Mouse (Mus musculus): ENCODE data around the gene Clasrp. TPM values are rescaled to one million over a fixed set of nuclear protein-coding genes. Genes with fewer than 3 reads are reported as not detected.

The Clasrp gene
- total and polyA plus RNA-seq, 3 experiments = 13.9 to 32.0 (median 14.0) TPM

- intact Hi-C loops (cut with DNase I) = no loop called here
- Histone ChIP-seq H3K4me3 (no peak overlapping the region), H3K4me1 (ENCODE audit: control insufficient read depth, insufficient read depth, low read length) (peaks cover 3% of the 10 kb centered on the region; the same call in 1 of the 2 replicates), H3K36me3 (ENCODE audit: control insufficient read depth, insufficient read depth, low read length) (no peaks in the 10 kb centered on the region), H3K9ac (ENCODE audit: low read depth, low read length) (no peak overlapping the region), H3K79me2 (replicated peaks; ENCODE audit: control insufficient read depth, insufficient read depth, low read length) (no peaks in the 10 kb centered on the region), H3K27me3 (ENCODE audit: control insufficient read depth, insufficient read depth, low read length) (peaks cover 3% of the 10 kb centered on the region; the same call in 1 of the 2 replicates), H3K27ac (no peak overlapping the region)
- WGBS = 86% methylated on average over 8 of the region's 8 CpGs
- DNase-seq = no peak
- TF ChIP-seq CTCF (IDR thresholded peaks at IDR 0.05) (no peak), POLR2A (IDR thresholded peaks at IDR 0.05; ENCODE audit: insufficient read depth, low read depth, low read length) (no peak), EP300 (IDR thresholded peaks at IDR 0.05; ENCODE audit: insufficient read depth, low read depth, low read length) (no peak)
Observed at GRCm38 (mm10) chr7:19580634-19581033, 23.7 kb downstream of the Clasrp start.

- no peak for DNase-seq
- Histone ChIP-seq H3K9ac (ENCODE audit: low read depth, low read length) (no peak overlapping the region), H3K4me3 (no peak overlapping the region), H3K27ac (no peak overlapping the region), H3K4me1 (ENCODE audit: control insufficient read depth, insufficient read depth, low read length) (peaks cover 3% of the 10 kb centered on the region; the same call in 1 of the 2 replicates), H3K36me3 (ENCODE audit: control insufficient read depth, insufficient read depth, low read length) (no peaks in the 10 kb centered on the region), H3K27me3 (ENCODE audit: control insufficient read depth, insufficient read depth, low read length) (peaks cover 3% of the 10 kb centered on the region; the same call in 1 of the 2 replicates), H3K79me2 (replicated peaks; ENCODE audit: control insufficient read depth, insufficient read depth, low read length) (no peaks in the 10 kb centered on the region)
- WGBS = 89% methylated on average over 10 of the region's 10 CpGs
- intact Hi-C loops (cut with DNase I) = no loop called here
- no peak for TF ChIP-seq EP300 (IDR thresholded peaks at IDR 0.05; ENCODE audit: insufficient read depth, low read depth, low read length)
- no peak for TF ChIP-seq POLR2A (IDR thresholded peaks at IDR 0.05; ENCODE audit: insufficient read depth, low read depth, low read length)
Observed at GRCm38 (mm10) chr7:19579751-19580150, 24.5 kb downstream of the Clasrp start.

- no peak overlapping the region for H3K9ac ChIP-seq (ENCODE audit: low read depth, low read length)
- no peaks in the 10 kb centered on the region for H3K79me2 ChIP-seq (replicated peaks; ENCODE audit: control insufficient read depth, insufficient read depth, low read length)
- no peak overlapping the region for H3K4me3 ChIP-seq
- DNase-seq = no peak
- H3K4me1 ChIP-seq (ENCODE audit: control insufficient read depth, insufficient read depth, low read length) = peaks cover 3% of the 10 kb centered on the region; the same call in 1 of the 2 replicates
- TF ChIP-seq CTCF (IDR thresholded peaks at IDR 0.05) = no peak
- TF ChIP-seq EP300 (IDR thresholded peaks at IDR 0.05; ENCODE audit: insufficient read depth, low read depth, low read length) = no peak
- no peak for TF ChIP-seq POLR2A (IDR thresholded peaks at IDR 0.05; ENCODE audit: insufficient read depth, low read depth, low read length)
- 69% methylated on average over 4 of the region's 4 CpGs for WGBS
- H3K27me3 ChIP-seq (ENCODE audit: control insufficient read depth, insufficient read depth, low read length) = peaks cover 3% of the 10 kb centered on the region; the same call in 1 of the 2 replicates
- H3K36me3 ChIP-seq (ENCODE audit: control insufficient read depth, insufficient read depth, low read length) = no peaks in the 10 kb centered on the region
- intact Hi-C loops (cut with DNase I) = no loop called here
- H3K27ac ChIP-seq = no peak overlapping the region
Observed at GRCm38 (mm10) chr7:19578436-19578835, 25.9 kb downstream of the Clasrp start.

- H3K79me2 ChIP-seq (replicated peaks; ENCODE audit: control insufficient read depth, insufficient read depth, low read length) = no peaks in the 10 kb centered on the region
- intact Hi-C loops (cut with DNase I) = no loop called here
- H3K36me3 ChIP-seq (ENCODE audit: control insufficient read depth, insufficient read depth, low read length) = no peaks in the 10 kb centered on the region
- peak overlapping the region; percentile 68 for H3K9ac ChIP-seq (ENCODE audit: low read depth, low read length)
- DNase-seq = peak in 1 of 2 experiments; percentile 44
- TF ChIP-seq POLR2A (IDR thresholded peaks at IDR 0.05; ENCODE audit: insufficient read depth, low read depth, low read length) = no peak
- TF ChIP-seq CTCF (IDR thresholded peaks at IDR 0.05) = no peak
- TF ChIP-seq EP300 (IDR thresholded peaks at IDR 0.05; ENCODE audit: insufficient read depth, low read depth, low read length) = no peak
- H3K27ac ChIP-seq = no peak overlapping the region
- 21% methylated on average over 10 of the region's 10 CpGs for WGBS
- peaks cover 3% of the 10 kb centered on the region; the same call in 1 of the 2 replicates for H3K4me1 ChIP-seq (ENCODE audit: control insufficient read depth, insufficient read depth, low read length)
- peak overlapping the region; percentile 50 for H3K4me3 ChIP-seq
- peaks cover 3% of the 10 kb centered on the region; the same call in 1 of the 2 replicates for H3K27me3 ChIP-seq (ENCODE audit: control insufficient read depth, insufficient read depth, low read length)
Observed at GRCm38 (mm10) chr7:19577877-19578414, 26.3 kb downstream of the Clasrp start.

- no peaks in the 10 kb centered on the region; the same call in 1 of the 2 replicates for H3K79me2 ChIP-seq (replicated peaks; ENCODE audit: control insufficient read depth, insufficient read depth, low read length)
- H3K4me3 ChIP-seq = peak within 1 kb of the TSS; percentile 50
- TF ChIP-seq CTCF (IDR thresholded peaks at IDR 0.05) (no peak), EP300 (IDR thresholded peaks at IDR 0.05; ENCODE audit: insufficient read depth, low read depth, low read length) (no peak), POLR2A (IDR thresholded peaks at IDR 0.05; ENCODE audit: insufficient read depth, low read depth, low read length) (no peak)
- under 1% methylated on average over 56 of the region's 56 CpGs for WGBS
- peaks cover 5% of the 10 kb centered on the region; the same call in 1 of the 2 replicates for H3K4me1 ChIP-seq (ENCODE audit: control insufficient read depth, insufficient read depth, low read length)
- H3K27ac ChIP-seq = no peak within 1 kb of the TSS
- H3K36me3 ChIP-seq (ENCODE audit: control insufficient read depth, insufficient read depth, low read length) = no peaks in the 10 kb centered on the region
- peak; percentile 52 for DNase-seq
- intact Hi-C loops (cut with DNase I) = no loop called here
- peak within 1 kb of the TSS; percentile 68 for H3K9ac ChIP-seq (ENCODE audit: low read depth, low read length)
- H3K27me3 ChIP-seq (ENCODE audit: control insufficient read depth, insufficient read depth, low read length) = peaks cover 3% of the 10 kb centered on the region; the same call in 1 of the 2 replicates
Observed at GRCm38 (mm10) chr7:19577141-19577852, 27.0 kb downstream of the Clasrp start, which contains the start of the genes Zfp296 and Gemin7. Gene Zfp296 (plus strand): TSS chr7:19577287. Gene Gemin7 (minus strand): TSS chr7:19577595.

GRCm38 (mm10) chr7:19575559-19575958, 28.7 kb downstream of the Clasrp start:
- WGBS = 40% methylated on average over 3 of the region's 3 CpGs
- Histone ChIP-seq H3K9ac (ENCODE audit: low read depth, low read length) (no peak overlapping the region), H3K36me3 (ENCODE audit: control insufficient read depth, insufficient read depth, low read length) (no peaks in the 10 kb centered on the region), H3K27me3 (ENCODE audit: control insufficient read depth, insufficient read depth, low read length) (peaks cover 3% of the 10 kb centered on the region; the same call in 1 of the 2 replicates), H3K27ac (no peak overlapping the region), H3K79me2 (replicated peaks; ENCODE audit: control insufficient read depth, insufficient read depth, low read length) (no peaks in the 10 kb centered on the region; the same call in 1 of the 2 replicates), H3K4me3 (no peak overlapping the region), H3K4me1 (ENCODE audit: control insufficient read depth, insufficient read depth, low read length) (peaks cover 7% of the 10 kb centered on the region)
- DNase-seq = no peak
- TF ChIP-seq CTCF (IDR thresholded peaks at IDR 0.05) (no peak), EP300 (IDR thresholded peaks at IDR 0.05; ENCODE audit: insufficient read depth, low read depth, low read length) (no peak), POLR2A (IDR thresholded peaks at IDR 0.05; ENCODE audit: insufficient read depth, low read depth, low read length) (no peak)
- intact Hi-C loops (cut with DNase I) = no loop called here
